Mouse (Mus musculus) megakaryocyte, embryonic 14.5 days (primary cell): ENCODE measurements around the gene Birc3.

Experiments used
- FLI1 ChIP-seq: IDR thresholded peaks from 2 replicates; pipeline ENCODE4 v1.6.1; 2012; ENCODE audit warnings: low read length, inconsistent platforms, mixed read lengths
- GATA1 ChIP-seq: IDR thresholded peaks from 3 replicates; pipeline ENCODE4 v1.6.1; 2012; ENCODE audit warnings: mixed read lengths, low read length, inconsistent platforms, borderline replicate concordance

- TF ChIP-seq GATA1: no peak
- no peak for TF ChIP-seq FLI1
These were observed 43.2 kb downstream of the Birc3 start for GRCm38 (mm10) chr9:7829531-7830528.
